Mouse (Mus musculus): ENCODE data around the gene Ndufaf2.

The Ndufaf2 gene

GRCm38 (mm10) chr13:107961972-107962371 is 196.5 kb downstream of the Ndufaf2 start:
- no peak for DNase-seq (ENCODE audit: low read depth, low spot score)

GRCm38 (mm10) chr13:107961501-107961900 is 196.9 kb downstream of the Ndufaf2 start:
- DNase-seq (ENCODE audit: low read depth, low spot score): no peak

GRCm38 (mm10) chr13:107960549-107960948 is 197.9 kb downstream of the Ndufaf2 start:
- DNase-seq (ENCODE audit: low read depth, low spot score): no peak

- no peak for DNase-seq (ENCODE audit: low read depth, low spot score)
Observed at GRCm38 (mm10) chr13:107959891-107960290, 198.5 kb downstream of the Ndufaf2 start.

- no peak for DNase-seq (ENCODE audit: low read depth, low spot score)
Observed at GRCm38 (mm10) chr13:107956246-107956645, 202.2 kb downstream of the Ndufaf2 start.

- no peak for DNase-seq (ENCODE audit: low read depth, low spot score)
Observed at GRCm38 (mm10) chr13:107955327-107956110, 202.9 kb downstream of the Ndufaf2 start.

- DNase-seq (ENCODE audit: low read depth, low spot score): no peak
Observed at GRCm38 (mm10) chr13:107954445-107955261, 203.8 kb downstream of the Ndufaf2 start.

GRCm38 (mm10) chr13:107954100-107954444 is 204.4 kb downstream of the Ndufaf2 start:
- DNase-seq (ENCODE audit: low read depth, low spot score): no peak

Data from brain, embryonic 18.5 days (tissue).